Mouse (Mus musculus) urinary bladder, adult 2 months (tissue): Measurements from ENCODE around the gene Wdr82. TPM values are rescaled to one million over a fixed set of nuclear protein-coding genes. Genes with fewer than 3 reads are reported as not detected.
A peak's percentile ranks its signal among the peaks of the same experiment; 100 is the strongest.

Experiments
- DNase-seq: peaks from one replicate; pipeline ENCODE4 v3.0.0; 2022; ENCODE audit warnings: low spot score
- polyA plus RNA-seq: library from polyadenylated mRNA; depleted of rRNA; stranded (reverse); fragments of >200 nt; gene quantifications from 2 replicates; pipeline ENCODE4 v1.2.3, GENCODE M21; 2012; rRNA removed

Gene Wdr82
- polyA plus RNA-seq = 67.9 and 72.1 TPM in 2 replicates

DNA sequence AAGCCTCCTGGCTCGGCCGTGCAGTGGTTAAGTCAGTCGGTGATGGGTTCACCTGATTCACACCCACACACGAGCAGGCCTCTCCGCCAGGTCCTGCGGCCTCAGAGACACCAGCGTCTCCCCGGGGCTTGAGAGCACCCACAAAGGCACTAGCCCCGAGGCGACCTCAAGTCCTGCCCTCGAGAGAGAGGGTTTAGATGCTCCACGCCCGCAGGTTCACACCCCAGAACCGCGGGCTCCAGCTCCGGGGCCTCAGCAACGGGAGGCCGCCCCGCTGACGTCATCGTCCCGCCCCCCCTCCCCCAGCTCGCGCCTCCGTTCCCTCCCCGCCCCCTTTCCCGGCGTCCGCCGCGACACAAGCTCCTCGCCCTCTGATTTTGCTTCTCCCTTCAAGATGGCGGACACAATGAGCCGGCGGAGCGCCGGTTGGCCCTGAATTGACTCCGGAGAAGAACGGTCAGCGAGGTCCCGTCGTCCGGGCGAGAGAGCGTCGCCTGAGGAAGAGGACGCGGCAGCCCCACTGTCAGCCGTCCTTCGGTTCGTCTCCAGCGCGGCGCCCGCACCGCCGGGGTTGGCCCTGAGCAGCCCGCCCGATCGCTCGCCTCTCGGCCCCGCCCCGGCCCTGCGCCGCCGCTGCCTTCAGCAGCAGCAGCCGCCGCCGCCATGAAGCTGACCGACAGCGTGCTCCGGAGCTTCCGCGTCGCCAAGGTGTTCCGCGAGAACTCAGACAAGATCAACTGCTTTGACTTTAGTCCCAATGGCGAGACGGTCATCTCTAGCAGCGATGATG lies at the start of gene Wdr82:
Gene Wdr82, plus strand, starts transcription at position 373 of the 790 bp plus-strand sequence.
- peak; percentile 85 for DNase-seq

DNA sequence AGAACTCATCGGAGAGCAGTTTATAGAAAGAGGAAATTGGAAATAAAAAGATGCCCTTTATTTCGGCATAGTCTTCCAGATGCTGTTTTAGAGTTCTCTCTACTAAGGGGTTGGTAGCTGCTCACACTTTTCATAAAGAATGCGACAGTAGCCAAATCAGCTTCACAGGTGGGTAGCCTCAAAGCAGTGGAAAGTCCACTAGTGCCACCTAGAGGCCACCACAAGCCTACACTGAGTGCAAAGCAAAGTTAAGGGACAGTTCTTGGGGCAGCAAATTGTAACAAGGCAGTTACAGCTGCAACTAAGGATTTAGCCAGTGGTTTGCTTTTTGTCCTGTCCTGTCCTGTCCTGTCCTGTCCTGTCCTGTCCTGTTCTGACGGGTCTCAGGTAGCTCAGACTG lies 47.1 kb upstream of the Wdr82 start:
- DNase-seq = no peak

DNA sequence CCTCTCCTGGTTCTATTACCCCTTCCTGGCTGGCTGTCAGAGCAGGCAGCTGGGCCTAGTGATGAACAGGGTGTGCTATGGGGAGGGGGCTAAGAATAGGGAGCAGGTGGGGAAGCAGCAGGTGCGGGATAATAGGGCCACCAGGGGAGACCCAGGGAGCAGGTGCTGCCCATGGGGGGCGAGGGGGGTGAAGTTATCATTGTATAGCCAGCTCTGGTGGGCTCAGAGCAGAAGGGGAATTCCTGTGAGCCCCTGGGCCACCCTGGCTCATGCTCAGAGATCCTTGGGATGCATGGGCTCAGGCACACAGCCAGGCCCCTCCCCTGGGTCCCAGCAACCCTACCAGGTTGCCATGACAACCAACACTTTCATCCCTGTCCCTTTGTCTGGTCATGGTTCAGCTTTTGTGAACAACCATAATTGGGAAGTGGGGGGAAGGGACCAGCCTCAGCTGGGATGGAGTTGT lies 43.9 kb upstream of the Wdr82 start:
- no peak for DNase-seq

DNA sequence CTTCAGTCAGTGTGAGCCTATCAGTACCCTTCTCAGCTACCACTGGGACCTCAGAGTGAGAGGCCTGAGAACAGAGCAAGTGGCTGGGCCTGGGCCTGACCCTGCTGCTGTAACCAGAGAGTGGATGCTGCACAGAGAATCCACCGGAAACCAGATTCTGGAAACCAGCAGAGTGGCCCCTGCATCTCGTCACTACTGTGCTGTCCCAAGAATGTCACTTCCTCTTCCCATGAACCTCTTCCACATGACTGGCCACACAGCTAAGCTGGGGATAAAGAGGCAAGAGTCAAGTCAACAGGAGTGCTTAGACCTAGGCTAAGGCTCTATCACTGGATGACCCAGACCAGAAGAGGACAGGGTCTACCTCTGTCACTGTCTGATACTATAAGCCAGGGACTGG lies 41.7 kb upstream of the Wdr82 start:
- DNase-seq = no peak

DNA sequence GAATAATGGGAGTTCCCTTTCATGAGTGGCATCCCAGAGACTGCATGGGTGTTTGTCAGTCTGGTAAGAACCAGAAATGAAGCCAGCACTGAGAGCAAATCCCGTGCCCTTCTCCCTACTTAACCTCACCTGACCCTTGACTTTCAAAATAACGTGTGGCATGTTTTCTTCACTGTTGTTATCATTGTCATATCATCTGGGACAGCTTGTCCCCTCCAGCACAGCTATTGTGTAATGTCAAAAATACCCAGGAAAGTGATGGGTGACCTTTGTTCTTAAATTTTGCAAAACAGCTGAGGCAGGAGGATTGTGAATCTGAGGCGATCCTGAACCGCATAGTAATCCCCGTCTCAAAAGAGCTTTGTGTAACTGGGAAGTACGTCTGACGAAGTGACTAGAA lies 40.5 kb upstream of the Wdr82 start:
- DNase-seq = no peak

DNA sequence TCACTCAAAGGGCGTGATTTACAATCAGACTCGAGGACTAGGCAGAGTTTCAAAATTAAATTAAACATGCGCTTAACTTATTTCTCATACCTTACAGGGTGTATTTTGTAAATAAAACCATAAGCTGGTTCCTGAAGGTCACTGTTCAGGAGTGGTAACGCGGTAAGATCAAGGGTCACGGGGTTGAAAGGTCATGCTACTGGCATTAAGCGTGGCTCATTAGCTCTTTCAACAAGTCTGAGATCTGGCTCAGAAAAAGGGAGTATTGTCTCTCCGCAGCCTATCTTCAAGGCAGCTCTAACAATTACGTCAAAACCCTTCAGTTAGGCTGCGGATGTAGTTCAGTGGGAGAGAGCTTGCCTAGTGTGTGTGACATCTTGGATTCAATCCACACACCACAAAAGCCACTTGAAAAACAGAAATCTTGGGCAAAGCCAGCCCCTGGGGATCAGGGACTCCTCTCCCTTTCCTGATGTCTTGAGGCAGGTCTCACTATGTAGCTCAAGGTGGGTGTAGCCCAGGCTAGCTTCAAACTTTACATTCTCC lies 33.0 kb upstream of the Wdr82 start:
- no peak for DNase-seq

DNA sequence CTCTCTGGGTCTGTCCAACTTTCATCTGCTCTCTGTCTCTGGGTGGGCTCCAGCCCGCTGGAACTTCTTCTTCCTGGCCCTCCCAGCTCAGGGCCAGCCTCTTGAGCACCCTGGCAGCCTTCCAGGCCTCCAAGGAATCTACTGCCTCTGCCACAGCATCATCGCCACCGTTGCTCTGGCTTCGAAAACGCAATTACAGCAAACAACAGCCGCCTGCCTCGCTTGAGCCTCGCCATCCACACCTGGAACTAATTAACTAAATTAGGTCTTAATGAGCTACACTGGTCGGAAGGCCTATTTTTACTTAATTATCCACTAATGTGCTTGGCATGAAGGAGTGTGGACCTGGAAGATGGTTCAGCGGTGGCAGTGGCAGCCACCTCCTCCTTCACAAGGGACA lies 31.0 kb upstream of the Wdr82 start:
- no peak for DNase-seq

DNA sequence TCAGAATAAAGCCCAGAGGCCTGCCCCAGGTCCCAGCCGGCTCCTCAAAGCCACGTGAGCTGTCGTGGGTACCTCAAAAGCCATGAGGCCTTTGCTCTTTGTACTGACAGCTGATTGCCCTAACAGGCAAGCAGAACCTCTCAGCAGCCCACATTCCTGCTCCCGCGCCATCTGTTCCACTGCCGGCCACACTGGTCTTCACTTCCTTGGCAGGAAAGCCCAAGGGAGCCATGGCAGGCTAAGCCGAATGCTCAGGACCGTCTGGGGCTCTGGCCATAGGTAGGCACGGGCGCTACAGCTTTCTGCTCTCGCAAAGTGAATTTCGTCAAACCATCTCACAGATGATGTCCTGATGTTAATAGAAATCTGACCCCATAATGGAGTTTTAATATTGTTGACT lies 28.8 kb upstream of the Wdr82 start:
- no peak for DNase-seq

DNA sequence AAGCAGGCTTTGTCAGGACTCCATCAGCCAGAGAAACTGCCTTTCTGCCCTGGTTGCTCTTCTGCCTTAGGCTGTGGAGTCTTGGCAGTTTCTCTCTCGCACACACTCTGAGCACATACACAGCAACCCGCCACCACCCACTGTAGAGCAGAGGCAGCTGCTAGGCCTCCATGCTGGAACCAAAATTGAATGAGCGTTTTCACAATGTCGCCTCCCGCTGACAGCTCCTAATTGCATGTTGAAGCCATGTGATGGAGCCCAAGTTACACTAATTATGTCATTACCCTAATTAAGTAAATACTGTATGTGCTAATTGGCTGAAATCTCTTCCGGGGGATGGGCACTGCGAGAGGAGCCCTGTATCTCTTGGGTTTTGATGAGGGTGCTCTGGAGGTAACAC lies 26.6 kb upstream of the Wdr82 start:
- DNase-seq = no peak

DNA sequence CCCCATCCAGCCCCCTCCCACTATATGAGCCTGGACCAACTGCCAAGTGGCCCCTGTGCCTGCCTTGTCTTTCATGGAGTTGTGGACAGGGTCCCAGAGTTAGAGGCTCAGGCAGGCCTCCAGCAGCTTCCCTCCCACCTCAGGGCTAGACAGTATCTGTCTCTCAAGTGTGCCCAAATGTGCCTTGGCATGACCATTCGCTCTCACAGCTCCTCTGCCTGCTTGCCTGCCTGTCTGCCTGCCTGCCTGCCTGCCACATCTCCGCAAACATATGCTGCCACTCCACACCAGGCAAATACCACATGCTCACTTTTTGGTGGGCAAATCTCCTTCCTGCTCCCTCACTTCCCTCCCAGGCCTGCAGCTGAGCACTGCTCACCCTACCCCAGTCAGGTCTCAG lies 25.1 kb upstream of the Wdr82 start:
- no peak for DNase-seq

DNA sequence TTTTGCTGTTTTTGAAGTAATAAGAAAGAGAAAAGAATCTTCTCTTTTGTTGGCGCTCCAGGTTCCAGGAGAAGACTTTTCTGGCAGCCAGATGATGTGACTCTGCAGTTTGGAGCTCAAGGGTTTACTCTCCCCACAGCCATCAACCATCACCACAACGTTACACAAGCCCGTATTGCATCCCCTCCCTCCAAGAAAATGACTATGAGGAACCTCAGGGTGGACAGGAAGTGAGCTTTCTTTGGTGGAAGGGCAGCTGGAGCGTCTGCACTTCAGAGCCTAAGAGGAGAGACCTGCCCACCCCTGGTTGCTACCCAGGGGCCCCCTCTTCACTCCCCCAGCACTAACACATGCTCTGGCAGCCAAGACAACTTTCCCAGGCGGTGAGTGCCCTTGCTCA lies 23.4 kb upstream of the Wdr82 start:
- no peak for DNase-seq

DNA sequence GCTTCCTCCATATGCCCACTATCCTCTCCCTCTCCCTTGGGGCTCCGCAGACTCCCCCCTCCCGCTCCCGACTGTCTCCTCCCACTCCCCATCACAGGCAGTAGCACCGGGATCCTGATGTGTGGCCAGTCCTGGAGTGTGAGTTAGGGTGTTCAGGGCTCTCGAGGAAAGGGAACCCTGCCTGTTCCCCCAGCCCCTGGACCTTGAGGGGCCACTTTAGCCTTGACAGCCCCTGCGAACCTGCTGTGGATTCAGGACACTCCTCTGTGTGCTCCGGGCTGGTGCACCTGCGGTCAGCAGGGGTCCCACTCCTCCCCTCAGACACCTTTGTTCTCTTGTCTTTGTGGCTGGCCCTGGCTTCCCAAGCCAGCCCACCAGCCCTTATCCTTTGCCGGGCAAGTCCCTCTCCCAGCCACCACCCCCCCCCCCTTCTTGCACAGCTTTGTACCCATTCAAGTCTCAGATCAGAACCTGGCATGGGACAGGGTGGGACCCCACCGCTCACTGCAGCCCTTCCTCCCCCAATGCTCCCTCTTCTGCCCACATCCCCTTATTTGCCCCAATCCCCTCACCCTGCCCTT lies 22.8 kb upstream of the Wdr82 start:
- no peak for DNase-seq

DNA sequence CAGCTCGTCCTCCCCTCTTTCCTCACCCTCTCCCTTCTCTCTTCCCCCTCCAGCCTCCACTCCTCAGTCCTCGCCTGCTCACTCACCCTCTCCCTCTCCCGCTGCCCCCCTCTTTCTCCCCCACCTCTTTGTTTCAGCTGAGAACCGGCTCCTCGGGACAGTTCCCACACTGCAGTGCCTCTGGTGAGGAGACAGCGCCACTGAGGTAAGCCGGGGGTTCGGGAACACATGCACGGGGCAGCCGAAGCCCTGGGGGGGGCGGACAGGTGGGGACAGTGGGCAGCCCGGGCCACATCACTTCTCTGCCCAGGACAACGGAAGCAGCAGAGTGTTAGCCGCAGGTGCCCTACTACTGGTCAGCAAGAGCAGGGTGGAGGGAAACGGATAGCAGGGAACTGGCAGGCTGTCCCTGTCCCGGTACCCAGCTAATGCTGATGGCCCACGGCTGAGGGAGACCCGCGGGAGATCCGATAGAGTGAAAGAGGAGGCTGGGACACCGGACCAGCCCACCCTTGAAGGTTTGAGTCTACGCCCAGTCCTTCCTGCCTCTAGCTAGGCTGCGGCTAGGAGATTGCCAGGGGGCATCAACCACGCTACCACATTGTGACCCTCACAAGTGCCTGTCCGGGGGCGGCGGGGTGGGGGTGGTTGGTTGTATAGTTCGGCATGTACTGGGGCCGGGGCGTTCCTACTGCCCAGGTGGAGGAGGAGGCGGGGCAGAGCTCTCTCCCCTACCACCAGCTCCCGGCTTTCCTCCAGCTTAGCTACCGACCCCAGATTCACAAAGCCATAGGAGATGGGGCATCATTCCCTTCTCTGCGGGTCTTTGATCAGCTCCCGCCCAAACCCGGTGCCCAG lies 22.0 kb upstream of the Wdr82 start:
- DNase-seq = no peak

DNA sequence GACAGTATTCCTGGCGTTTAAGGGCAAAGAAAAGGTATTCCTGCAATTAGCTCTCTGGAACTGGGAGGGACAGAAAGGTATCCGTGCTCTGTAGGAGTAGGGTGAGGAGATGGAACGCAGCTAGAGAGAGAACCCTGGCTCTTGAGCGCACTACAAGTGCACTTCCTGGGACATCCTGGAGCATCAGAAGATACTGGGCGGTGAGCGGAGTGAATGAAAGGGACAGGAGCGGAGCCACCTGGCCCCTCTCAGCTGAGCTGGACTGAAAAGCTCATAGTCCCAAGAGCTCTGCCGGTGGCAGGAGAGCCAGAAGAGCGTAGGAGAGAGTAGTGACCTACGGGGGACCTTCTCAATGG lies 21.4 kb upstream of the Wdr82 start:
- DNase-seq = no peak

DNA sequence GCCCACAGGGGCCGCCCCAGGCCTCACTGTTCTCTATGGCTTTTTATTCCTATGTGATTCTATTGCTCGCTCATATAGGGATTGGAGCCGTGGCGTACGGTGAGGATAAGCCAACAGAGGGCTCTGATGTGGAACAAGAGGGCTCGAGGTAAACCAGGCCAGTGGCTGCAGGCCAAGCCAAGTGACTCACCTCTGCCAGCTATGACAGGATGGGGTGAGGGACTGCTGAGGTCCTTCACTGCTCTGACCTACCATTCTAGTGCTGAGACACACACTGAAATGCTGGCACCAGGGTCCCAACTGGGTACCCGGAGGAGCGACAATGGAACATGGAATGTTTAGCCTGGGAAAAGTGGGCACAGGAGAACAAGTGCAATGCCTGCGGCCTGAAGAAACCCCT lies 16.6 kb upstream of the Wdr82 start:
- DNase-seq = no peak

DNA sequence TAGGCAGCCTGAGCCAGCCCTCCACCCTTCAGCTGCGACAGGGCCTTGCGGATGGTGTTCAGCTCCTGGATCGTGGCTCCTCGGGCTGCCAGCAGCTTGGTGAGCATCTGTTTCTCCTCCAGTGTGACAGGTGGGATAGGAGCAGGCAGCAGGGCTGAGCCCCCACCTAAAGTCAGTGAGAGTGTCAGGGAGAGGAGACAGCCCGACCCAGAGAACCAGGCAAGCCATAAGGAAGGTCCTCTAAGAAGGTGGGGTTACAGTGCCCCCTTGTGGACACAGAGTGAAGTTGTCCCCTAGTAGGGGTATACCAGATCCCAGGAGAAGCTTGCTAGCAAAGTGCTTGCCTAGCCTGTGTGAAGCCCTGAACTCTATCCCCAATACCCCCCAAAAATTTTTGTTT lies 14.3 kb upstream of the Wdr82 start:
- DNase-seq = no peak

DNA sequence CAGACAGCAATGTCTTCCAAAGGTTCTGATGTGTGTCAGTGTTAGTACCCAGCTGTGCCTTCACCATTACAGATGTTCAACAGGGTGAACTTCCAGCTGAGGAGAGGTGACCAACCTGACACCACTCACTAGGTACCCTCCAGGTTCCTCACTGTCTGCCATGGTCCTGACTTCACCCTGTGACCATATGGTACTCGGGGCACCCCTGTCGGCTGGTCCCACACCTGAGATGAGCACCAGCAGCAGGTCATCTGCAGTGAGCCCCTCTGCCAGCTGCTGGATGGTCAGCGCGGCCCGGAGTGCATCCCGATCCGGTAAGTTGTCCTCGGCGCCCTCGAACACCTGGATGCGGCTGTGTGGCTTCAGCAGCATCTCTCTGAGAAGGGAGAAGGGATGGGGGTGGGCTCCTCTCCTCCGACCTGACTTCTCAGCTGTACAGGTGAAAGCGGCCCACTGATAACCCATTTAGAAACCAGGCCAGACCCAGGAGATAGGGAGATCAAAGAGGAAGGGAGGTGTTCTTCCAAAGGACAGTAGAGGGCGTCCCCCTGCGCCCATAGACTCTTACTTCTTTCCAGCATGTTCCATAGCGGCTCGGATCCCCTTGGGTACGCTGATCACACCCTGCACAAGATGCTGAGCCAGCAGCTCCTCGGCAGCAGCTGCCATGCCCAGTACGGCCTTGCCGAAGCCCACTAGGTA lies 13.7 kb upstream of the Wdr82 start:
- no peak for DNase-seq

DNA sequence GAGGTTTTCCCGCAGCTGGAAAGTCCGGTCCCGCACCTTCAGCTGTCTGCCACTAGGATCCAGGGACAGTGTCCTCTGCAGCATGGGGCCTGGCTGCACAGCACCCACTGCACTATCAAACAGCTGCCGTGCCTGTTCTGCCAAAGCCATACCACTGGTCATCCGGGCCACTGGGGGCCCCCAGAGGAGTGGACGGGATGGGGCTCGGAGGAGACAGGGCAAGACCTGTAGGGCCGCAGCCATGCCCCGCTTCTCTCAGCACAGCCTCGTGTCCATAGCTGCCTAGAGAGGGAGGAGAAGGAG lies 13.2 kb upstream of the Wdr82 start:
- no peak for DNase-seq

DNA sequence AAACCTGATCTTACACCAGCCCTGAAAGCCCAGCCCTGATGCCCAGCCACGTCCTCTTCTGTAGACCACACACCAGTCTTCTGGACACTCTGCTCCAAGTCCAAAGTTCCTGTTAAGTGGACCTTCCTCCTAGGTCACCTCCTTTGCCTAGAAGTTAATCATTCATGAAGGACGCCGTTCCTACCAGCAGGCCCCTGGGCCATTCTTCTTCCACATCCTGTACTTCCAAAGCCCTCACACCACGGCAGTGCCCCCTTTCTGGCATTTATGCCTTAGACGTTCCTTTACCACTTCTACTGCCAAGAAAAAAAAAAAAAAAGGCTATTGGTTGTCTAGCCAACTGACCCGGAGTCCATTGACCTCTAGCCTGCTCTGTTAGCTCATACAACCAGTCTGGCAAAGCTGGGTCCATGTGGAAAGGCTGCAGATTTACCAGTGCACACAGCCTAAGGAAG lies 12.7 kb upstream of the Wdr82 start, which contains the start of gene Glyctk:
Gene Glyctk, minus strand, starts transcription at position 102 of the 455 bp plus-strand sequence.
- DNase-seq = no peak

DNA sequence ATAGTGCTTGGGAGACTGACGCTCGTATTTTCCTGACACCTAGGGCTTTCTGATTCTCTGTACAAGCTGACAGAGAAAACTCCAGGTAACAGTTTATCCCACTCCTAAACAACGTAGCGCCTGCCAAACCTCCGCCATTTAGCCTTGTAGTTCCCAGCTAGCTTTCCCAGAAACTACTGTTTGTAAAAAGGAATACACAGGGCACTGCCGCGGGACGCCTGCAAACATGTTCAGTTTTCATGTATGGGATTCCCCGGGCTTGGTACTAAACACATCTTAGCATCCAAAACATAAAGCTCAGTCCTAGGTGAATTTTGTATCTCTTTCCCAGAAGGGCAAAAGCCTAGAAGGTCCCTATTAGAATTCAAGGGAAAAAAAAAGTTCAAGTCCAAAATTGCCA lies 11.5 kb upstream of the Wdr82 start:
- no peak for DNase-seq

DNA sequence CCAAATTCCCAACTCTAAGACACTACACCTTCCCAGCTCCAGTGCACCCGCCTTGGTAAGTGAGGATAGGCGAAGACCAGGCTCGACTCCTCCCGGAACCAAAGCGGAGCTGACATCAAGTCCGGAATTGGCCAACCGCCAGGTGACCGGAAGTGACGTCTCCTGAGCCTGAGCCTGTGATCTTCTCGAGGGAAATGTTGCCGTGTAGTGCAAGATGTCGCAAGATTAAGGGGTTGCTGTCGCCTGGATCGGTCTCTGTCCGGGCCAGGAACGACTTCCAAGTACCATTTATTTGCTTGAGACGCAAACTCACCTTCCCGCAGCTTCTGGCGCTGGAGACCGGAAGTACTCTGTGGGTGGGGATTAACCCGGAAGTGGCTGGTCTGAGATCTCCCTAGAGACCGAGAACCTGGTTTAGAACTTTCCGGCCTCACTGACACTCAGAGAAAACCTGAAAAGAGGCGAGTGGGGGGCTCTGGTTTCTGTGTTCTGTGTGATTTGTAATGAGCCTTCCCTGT lies 10.9 kb upstream of the Wdr82 start:
- peak; percentile 97 for DNase-seq

DNA sequence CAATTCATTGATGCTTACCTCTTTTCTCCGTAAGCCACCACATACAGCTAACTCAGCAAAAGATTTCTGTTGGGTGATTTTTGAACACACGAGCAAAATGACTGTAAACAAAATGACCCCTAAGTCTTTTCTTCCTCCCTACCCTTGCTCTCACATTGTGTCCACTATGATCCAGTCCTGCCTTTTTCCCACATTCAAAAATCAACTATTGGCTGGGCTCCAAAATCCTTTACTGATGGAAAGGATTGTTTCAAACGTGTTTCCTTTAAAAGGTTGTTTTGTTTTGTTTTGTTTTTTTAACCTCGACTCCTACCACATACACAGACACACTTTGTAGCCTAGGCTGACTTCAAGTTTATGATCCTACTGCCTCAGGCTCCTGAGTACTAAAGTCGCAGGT lies 10.3 kb upstream of the Wdr82 start:
- no peak for DNase-seq
